Mouse (Mus musculus) WW6 (cell line): ENCODE measurements around the gene Cnn2.

ENCODE experiments used
- DNase-seq: peaks from one replicate; pipeline ENCODE4 v3.0.0-alpha.2; 2013; ENCODE audit warnings: low read depth, low spot score

Gene Cnn2

DNA sequence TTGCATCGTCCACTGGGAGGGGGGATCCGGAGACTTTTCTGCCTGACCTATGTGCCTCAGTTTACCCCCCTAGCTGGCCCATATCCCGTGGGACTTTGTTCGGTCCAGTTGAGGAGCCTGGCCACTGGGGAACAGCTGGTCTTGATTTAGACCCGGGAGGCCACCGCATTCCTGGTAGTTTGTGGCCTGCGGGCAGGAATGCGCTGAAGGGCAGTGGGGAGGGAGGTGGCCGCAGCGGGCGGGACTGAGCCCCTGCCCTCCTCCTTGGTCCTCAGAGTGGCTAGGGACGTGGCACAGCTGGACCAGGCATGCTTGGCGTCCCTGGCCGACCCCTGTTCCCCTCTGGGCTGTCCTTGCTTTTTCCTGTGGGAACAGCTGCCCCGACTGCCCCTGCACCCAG is 1.5 kb downstream of the Cnn2 start:
- no peak for DNase-seq

DNA sequence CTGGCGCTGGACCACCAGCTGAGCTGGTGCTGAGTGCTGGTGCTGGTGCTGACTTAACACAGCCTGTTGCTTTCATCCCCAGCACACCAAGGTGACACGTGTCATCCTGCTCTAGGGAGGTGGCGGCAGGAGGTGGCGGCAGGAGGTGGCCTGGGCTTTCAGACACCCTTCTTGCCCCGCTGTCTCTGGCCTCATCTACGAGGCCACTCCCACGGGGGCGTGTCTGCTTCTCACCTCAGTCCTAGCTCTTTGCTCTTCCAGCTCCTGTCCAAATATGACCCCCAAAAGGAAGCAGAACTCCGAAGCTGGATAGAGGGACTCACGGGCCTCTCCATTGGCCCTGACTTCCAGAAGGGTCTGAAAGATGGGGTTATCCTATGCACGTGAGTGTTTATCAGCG is 2.7 kb downstream of the Cnn2 start:
- no peak for DNase-seq

DNA sequence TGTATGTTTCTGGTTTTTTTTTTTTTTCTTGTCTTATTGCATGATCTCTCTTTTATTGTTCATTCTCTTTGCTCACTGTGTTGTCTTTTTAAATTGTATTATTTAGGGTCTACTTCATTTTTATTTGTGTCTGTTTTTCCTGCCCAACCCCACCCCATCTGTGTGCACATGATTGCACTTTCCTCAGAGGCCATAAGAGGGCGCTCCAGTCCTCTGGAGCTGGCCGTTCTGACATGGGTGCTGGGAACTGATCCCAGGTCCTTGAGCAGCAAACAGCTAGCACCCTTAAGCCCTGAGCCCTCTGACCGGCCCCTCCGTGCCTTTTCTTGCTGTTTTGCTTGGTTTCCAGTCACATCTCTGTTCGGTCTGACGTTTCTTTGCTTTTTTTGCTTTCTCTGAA is 3.2 kb downstream of the Cnn2 start:
- DNase-seq: no peak

DNA sequence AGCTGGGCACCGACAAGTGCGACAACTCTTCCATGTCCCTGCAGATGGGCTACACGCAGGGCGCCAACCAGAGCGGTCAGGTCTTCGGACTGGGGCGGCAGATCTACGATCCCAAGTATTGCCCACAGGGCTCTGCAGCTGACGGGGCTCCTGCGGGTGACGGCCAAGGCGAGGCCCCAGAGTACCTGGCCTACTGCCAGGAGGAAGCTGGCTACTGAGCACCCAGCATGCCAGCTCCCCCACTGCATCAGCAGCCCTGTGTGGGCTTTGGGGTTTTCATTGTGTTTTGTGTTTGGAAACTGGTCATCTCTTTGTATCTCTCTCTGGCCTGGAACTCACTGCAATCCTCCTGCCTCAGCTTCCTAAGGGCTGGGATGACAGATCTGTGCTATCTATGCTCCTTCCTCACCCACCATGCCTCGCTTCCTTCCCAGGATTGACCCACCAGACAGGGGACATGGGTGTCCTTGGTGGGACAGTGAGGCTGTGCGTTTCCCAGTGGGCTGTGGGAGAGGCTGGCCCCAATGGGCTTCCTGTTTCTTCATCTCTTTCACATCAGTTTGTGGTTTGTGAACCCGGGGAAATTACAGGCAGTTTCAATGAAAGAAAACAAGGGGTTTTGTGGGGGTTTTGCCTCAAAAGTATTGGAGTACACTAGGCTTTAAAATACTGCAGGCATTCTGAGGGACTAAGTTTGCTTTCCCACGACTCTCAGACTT is 6.2 kb downstream of the Cnn2 start:
- DNase-seq: no peak

DNA sequence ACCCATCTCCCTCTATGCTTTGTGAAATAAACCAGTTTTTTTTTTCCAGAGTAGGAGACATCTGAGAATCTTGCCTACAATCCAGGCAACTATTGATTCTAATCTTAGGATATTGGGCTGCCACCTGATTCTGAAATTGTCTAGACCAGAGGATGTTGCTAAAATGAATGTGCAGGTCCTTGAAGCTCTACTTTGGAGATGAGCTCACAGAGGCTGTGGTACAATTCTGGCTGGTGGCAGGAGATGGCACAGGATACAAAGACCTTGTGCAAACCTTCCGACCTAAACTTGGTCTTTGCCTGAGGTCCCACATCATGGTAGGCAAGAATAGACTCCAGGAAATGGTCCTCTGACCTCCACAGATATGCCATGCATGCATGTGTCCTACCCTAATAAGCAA is 7.3 kb downstream of the Cnn2 start:
- no peak for DNase-seq

DNA sequence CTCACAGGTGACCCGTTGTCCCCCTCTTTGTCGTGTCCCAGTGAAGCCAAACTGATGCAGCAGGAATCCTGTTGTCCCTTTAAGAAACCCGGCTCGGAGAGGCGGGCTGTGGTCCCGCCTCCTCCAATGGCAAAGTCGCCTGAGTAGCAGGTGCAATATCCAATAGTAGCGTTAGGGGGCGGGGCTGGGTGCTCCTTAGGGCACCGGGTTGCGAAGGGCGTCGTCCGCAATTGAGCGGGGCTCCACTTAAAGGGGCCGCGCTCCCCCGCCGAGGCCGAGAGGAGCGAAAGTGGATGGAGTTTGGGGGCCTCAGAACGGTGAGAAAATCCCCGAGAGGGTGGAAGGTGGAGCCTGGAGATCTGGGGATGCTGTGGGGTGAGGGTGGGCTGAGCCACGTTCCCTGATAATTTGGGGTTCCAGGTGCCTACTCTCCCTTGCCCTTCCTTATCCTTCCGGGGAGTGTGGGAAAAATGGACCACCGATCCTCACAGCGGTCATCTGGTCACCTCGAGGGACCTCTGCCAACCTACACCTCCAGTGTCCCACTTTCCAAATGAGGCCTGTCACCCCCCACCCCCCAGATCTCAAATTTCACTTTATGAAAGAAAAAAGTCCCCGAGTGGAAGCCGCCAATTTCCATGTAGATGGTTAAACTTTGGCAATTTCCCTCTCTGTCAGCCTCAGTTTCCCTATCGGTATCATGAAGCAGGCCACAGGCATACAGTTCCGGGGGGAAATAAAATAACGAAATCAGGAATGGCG is 8.1 kb downstream of the Cnn2 start, which contains the start of gene Abca7:
Abca7 (plus strand) TSS at position 223 of the 762 bp plus-strand sequence.
- DNase-seq: peak; percentile 83

DNA sequence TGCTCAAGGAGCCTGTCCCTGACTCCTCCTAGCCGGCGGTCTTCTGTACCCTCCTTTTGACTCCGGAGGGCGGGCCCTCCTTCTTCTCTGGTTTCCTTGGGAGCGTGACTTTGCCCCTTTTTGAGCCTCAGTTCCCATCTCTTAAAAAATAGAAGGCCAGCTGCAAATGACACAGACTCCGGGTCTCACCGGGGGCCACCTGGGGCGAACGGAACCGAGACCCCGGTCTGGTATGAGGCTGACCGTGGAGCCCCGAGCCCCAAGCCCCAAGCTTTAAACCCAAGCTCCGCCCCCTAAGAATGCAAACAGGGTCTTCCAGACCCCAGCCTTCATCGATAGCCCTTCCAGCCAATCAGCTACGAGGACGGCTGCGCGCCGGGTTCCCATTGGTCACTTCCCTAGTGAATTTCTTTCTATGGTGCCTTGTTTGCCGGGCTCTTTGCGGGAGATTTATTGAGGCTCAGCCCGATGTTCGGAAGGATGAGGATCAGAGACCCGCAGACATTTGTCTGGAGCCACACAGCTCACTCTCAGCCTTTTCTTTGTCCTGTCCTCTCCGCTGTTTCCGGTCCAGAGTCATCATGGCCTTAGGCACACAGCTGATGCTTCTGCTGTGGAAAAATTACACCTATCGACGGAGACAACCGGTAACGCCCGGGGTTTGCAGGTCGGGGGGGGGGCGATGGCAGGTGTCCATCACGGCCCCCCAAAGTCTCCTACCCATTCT is 8.8 kb downstream of the Cnn2 start:
- no peak for DNase-seq

DNA sequence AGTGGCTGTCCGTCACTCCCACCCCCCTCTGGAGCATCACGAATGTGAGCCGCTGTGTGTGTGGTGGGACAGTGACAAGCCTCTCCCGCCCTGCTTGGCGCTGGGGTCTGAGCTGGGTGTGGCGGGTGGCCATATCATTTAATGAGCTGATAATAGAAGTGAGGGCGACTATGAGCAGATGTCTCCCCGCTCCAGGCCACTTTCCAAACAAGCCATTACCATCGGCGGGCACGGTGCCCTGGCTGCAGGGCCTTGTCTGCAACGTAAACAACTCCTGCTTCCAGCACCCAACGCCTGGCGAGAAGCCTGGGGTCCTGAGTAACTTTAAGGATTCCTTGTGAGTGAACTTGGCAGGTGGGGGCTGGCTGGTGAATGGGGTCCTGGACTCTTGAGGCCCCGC is 9.4 kb downstream of the Cnn2 start:
- no peak for DNase-seq

DNA sequence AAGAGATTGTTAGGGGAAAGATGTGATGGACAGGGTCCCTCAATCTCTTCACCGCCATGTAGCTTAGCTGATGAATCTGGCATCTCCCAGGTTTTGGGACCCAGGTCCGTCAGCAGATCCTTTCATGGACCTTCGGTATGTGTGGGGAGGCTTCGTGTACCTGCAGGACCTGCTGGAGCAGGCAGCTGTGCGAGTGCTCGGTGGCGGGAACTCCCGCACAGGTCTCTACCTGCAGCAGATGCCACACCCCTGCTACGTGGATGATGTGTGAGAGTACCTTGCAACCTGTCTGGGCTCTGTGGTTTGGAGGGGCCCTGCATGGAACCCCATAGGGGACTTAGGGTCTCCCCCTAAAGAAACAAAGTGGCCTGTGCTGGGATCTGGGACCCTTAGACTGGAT is 13.6 kb downstream of the Cnn2 start:
- DNase-seq: no peak

DNA sequence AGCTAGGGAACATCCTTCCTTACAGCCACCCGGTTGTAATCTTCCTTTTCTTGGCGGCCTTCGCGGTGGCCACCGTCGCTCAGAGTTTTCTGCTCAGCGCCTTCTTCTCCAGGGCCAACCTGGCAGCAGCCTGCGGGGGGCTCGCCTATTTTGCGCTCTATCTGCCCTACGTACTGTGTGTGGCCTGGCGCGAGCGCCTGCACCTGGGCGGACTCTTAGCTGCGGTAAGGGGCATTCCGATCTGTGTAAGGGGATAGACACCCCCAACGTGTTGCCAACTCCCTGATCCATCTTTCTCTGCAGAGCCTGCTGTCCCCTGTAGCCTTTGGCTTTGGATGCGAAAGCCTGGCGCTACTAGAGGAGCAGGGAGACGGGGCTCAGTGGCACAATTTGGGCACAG is 14.4 kb downstream of the Cnn2 start:
- DNase-seq: no peak

DNA sequence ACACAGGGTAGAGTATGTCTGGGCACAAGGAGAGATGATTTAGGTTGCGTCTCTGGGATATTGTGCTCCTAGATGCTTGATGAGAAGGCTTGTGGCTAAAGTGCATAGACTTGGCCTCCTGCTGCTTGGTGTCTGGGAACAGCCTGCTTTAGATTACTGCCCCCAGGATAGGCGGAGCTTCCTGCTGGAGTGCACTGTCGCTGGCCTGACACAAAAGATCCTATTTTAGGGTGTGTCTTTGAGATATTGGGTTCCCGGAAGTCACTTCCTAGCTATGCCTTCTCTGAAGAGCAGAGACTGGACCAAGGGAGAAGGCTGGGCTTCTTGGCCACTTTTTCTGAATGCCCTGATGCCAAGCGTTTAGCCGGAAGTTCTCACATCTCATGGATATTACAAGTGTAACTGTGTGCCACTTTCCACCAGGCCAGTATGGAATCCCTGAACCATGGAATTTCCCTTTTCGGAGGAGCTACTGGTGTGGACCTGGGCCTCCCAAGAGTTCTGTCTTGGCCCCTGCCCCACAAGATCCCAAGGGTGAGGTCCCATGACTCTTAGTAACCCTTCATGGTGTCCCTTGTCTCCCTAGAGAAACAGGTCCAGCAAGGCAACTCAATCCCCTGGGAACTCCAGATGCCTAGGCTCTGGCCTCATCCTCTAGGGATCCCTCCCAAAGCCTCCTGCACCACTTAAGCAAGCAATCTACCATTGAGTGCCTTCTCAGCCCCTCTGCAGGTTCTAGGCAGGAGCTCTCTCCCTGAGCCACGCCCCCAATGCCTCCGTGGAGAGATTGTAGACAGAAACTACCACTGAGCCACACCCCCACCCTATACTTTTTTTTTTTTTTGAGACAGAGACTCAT is 15.2 kb downstream of the Cnn2 start:
- DNase-seq: no peak

DNA sequence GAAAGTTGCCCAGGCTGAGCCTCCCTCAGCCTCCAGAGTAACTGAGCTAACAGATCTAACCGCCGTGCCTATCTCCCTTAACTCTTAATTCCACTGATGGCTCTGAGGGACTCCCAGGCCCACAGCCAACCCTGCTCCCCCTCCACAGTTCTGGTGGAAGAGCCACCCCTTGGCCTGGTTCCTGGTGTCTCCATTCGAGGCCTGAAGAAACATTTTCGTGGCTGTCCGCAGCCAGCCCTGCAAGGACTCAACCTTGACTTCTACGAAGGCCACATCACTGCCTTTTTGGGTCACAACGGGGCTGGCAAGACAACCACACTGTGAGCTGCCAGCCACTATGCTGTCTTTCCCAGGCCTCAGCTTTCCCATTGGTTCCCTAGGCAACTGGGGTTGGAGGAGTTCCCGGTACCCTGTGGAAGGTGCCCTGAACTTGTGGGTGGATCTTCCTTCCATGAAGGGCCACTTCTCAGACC is 15.9 kb downstream of the Cnn2 start:
- no peak for DNase-seq

DNA sequence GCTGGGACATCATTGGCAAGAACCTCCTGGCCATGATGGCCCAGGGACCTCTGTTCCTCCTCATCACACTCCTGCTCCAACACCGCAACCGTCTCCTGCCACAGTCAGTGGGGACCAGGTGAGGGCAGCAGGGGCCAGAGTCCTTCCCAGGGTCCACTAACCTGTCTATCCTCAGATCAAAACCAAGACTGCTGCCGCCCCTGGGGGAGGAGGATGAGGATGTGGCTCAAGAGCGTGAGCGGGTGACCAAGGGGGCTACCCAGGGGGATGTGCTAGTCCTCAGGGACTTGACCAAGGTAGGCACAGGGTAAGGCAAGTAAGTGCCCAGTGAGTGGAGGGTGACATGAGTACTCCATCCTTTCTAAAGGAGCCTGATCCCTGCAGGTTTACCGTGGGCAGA is 23.4 kb downstream of the Cnn2 start:
- DNase-seq: no peak

DNA sequence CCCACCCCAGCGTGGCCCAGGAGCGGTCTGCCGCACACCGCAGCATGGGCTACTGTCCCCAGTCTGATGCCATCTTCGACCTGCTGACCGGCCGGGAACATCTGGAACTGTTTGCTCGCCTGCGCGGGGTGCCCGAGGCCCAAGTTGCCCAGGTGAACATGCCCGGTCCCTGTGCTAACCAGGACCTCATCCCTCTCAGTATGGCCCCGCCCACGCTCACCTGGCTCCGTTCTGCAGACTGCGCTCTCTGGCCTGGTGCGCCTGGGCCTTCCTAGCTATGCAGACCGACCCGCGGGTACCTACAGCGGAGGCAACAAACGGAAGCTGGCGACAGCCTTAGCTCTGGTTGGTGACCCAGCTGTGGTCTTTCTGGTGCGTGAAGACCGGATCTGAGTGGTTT is 25.2 kb downstream of the Cnn2 start:
- DNase-seq: no peak

DNA sequence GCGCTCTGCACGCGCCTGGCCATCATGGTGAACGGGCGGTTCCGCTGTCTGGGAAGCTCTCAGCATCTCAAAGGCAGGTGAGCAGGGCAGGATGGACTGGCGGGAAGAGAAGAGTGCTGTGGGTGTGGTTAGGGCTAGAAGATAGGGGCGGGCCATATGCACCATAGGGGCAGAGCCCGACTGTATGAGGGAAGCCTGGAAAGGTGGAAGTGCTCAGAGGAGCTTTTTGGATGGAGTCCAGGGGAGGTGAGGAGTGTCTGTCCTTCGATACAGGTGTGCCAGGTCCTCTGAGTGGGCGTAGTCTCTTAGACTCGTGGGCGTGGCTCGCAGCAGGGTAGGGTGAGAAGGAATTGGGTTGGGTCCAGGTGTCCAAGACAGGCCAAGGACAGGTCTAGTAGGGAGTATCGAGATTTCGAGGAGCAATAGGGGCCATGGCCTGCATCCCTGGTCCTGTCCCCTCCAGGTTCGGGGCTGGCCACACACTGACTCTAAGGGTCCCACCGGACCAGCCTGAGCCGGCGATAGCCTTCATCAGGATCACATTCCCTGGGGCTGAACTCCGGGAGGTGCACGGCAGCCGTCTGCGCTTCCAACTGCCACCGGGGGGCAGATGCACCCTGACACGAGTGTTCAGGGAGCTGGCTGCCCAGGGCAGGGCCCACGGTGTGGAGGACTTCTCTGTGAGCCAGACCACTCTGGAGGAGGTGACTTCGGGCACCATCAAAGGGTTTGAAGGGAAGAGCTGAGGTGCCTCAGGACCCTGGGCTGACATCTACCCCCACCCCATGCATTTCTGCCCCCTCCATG is 26.3 kb downstream of the Cnn2 start:
- no peak for DNase-seq

DNA sequence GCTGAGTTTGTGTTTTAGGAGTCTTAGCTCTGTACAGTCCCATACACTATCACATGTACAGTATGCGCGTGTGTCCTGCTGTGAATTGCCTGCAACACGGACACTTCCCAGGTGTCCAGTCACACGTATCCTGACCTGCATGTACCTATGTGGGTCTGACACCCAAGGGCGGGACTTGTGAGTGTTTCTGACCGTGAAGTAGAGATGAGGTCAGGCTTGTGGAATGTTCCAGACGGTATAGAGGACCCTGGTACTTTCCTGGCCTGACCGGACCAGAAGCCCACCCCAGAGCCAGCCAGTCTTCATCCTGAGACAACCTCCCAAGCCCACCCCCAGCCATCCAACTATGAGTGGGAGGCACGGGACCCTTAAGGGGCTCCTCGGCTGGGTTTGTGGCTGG is 27.2 kb downstream of the Cnn2 start:
- no peak for DNase-seq

DNA sequence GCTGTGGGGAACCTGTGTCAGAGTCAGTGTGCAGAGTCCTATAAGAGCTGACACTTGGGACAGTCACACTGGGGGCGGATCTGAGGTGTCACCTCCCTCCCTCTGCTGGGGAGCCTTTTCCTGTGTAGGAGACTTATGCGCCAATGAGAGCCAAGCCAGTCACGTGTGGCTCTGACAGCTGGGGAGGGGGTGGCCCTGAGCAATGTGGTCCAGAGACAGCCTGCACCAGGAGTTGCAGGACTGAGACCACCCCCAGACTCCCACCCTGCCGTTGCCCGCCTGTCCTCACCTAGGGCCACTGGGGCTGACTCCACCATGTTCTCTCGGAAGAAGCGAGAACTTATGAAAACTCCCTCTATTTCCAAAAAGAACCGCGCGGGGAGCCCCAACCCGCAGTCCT is 28.1 kb downstream of the Cnn2 start, which contains the start of gene Arhgap45:
Arhgap45 (plus strand) TSS at position 143 of the 400 bp plus-strand sequence.
- DNase-seq: no peak

DNA sequence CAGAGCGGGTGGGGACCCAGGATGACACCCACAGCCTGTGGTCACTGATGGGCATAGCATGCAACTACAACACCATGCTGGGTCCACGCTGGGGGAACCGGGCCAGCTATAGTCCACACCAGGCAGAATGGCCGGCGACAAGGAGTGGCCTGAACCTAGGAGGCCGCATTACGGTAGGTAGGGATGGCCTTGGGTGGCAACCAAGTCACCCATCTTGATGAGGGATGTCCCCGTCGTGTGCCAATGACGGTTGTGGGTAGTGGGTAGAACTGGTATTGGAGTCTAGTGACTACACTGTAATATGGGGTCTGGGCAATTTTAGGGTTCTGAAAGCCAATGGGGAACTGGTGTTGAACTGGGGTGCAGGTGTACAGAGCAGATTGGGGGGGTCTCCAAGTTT is 28.5 kb downstream of the Cnn2 start:
- no peak for DNase-seq

DNA sequence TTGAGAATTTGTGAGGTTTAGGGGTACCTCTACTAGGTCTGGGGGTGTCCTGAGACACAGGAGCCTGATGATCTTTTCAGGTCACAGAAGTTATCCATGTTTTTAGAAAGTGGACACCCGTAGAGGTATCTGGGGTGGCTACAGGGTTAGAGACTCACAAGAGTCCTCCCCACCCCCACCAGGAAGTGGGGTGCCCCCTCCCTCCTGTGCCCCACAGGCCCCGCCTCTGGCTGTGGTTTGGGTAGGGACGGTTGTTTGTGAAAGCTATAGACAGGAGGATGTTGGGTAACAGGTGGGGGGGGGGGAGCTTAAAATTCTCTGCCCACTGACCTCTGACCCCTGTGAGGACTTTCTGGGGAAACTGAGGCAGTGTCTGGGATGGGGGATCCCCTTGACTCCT is 29.0 kb downstream of the Cnn2 start:
- DNase-seq: no peak

DNA sequence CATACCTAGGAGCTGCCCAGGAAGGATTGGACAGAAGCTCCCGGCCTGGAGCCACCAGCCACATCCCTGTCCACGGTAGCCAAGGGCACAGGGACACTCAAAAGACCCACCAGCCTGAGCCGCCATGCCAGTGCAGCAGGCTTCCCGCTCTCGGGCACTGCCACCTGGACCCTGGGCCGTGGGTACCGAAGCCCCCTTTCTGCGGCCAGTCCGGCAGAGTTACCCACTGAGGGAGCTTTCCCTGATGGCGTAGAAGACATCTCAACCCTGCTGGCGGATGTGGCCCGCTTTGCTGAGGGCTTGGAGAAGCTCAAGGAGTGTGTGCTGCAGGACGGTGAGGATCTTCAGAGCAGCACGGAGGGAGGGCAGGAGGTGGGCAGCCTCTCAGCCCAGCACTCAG is 29.4 kb downstream of the Cnn2 start:
- no peak for DNase-seq
